Mouse (Mus musculus) cortical plate, adult 2 months (tissue): ENCODE measurements at regions not wholly inside any gene's neighbourhood (a gene's known extent, or its start where the extent isn't known, plus 50 kb on each side); places are given as distances from the start of the nearest gene placed in this dataset.

Experiments
- H3K27ac ChIP-seq: fragments of 200-500 bp; 2 replicates; pipeline ENCODE4 v1.5.1; 2012; ENCODE audit warnings: low read length, control low read depth, inconsistent platforms; ENCODE audit not compliant: insufficient read depth
- H3K4me1 ChIP-seq: fragments of 200-500 bp; 2 replicates; pipeline ENCODE4 v1.6.1; 2011; ENCODE audit warnings: low read length; ENCODE audit not compliant: control insufficient read depth, insufficient read depth
- H3K4me3 ChIP-seq: fragments of 200-500 bp; 2 replicates; pipeline ENCODE4 v1.5.1; 2011; ENCODE audit warnings: mild to moderate bottlenecking, low read length, control low read depth; ENCODE audit not compliant: insufficient read depth
- CTCF ChIP-seq: fragments of 200-500 bp; IDR thresholded peaks from 2 replicates; pipeline ENCODE4 v1.5.1; 2011; ENCODE audit warnings: mild to moderate bottlenecking, control low read depth, low read length; ENCODE audit not compliant: insufficient read depth; ENCODE audit errors: extremely low read depth
- POLR2A ChIP-seq: fragments of 200-500 bp; IDR thresholded peaks from 2 replicates; pipeline ENCODE4 v1.6.1; 2011; ENCODE audit warnings: mild to moderate bottlenecking, low read length, control low read depth; ENCODE audit not compliant: insufficient read depth; ENCODE audit errors: extremely low read depth

- TF ChIP-seq POLR2A (no peak), CTCF (no peak)
- Histone ChIP-seq H3K4me1 (no peaks in the 10 kb centered on the region), H3K4me3 (no peak overlapping the region), H3K27ac (no peak overlapping the region)
Measured at GRCm38 (mm10) chrX:13014051-13014450, 57.2 kb upstream of the Usp9x start.

GRCm38 (mm10) chrX:13013086-13013485 is 58.2 kb upstream of the Usp9x start:
- Histone ChIP-seq H3K27ac (no peak overlapping the region), H3K4me1 (no peaks in the 10 kb centered on the region), H3K4me3 (no peak overlapping the region)
- no peak for TF ChIP-seq CTCF
- no peak for TF ChIP-seq POLR2A

- TF ChIP-seq CTCF (no peak), POLR2A (no peak)
- no peaks in the 10 kb centered on the region for H3K4me1 ChIP-seq
- no peak overlapping the region for H3K4me3 ChIP-seq
- no peak overlapping the region for H3K27ac ChIP-seq
Measured at GRCm38 (mm10) chrX:12990777-12991176, 80.5 kb upstream of the Usp9x start.

GRCm38 (mm10) chrX:12977676-12978075 is 93.6 kb upstream of the Usp9x start:
- Histone ChIP-seq H3K4me3 (no peak overlapping the region), H3K4me1 (no peaks in the 10 kb centered on the region), H3K27ac (no peak overlapping the region)
- TF ChIP-seq CTCF: no peak
- TF ChIP-seq POLR2A: no peak

- TF ChIP-seq CTCF: no peak
- no peak for TF ChIP-seq POLR2A
- Histone ChIP-seq H3K4me1 (no peaks in the 10 kb centered on the region), H3K4me3 (no peak overlapping the region), H3K27ac (no peak overlapping the region)
Measured at GRCm38 (mm10) chrX:12968979-12969746, 102.1 kb upstream of the Usp9x start.

GRCm38 (mm10) chrX:12959467-12960314 is 111.6 kb upstream of the Usp9x start:
- H3K27ac ChIP-seq: no peak overlapping the region
- H3K4me1 ChIP-seq: no peaks in the 10 kb centered on the region
- H3K4me3 ChIP-seq: no peak overlapping the region
- TF ChIP-seq CTCF: no peak
- TF ChIP-seq POLR2A: no peak

GRCm38 (mm10) chrX:12958873-12959272 is 112.4 kb upstream of the Usp9x start:
- Histone ChIP-seq H3K4me1 (no peaks in the 10 kb centered on the region), H3K4me3 (no peak overlapping the region), H3K27ac (no peak overlapping the region)
- TF ChIP-seq POLR2A (no peak), CTCF (no peak)

- Histone ChIP-seq H3K27ac (no peak overlapping the region), H3K4me1 (no peaks in the 10 kb centered on the region), H3K4me3 (no peak overlapping the region)
- TF ChIP-seq CTCF: no peak
- TF ChIP-seq POLR2A: no peak
Measured at GRCm38 (mm10) chrX:12950928-12951660, 120.2 kb upstream of the Usp9x start.

GRCm38 (mm10) chrX:12942451-12942850 is 128.8 kb upstream of the Usp9x start:
- no peak for TF ChIP-seq POLR2A
- no peak for TF ChIP-seq CTCF
- Histone ChIP-seq H3K4me1 (no peaks in the 10 kb centered on the region), H3K27ac (no peak overlapping the region), H3K4me3 (no peak overlapping the region)
